Mouse (Mus musculus) erythroblast, embryonic 14.5 days (primary cell): Measurements from ENCODE around the gene Fscn1. TPM values are rescaled to one million over a fixed set of nuclear protein-coding genes. Genes with fewer than 3 reads are reported as not detected.

Experiments
- H3K27me3 ChIP-seq: 2 replicates; pipeline ENCODE4 v1.6.1; 2012; ENCODE audit warnings: inconsistent platforms; ENCODE audit not compliant: control insufficient read depth
- H3K36me3 ChIP-seq: 2 replicates; pipeline ENCODE4 v1.6.1; 2012; ENCODE audit warnings: mild to moderate bottlenecking, inconsistent platforms; ENCODE audit not compliant: control insufficient read depth
- H3K4me1 ChIP-seq: 2 replicates; pipeline ENCODE4 v1.6.1; 2012; ENCODE audit warnings: inconsistent platforms; ENCODE audit not compliant: control insufficient read depth
- H3K4me3 ChIP-seq: replicated peaks from 2 replicates; pipeline ENCODE3; 2012; ENCODE audit warnings: moderate library complexity, mild to moderate bottlenecking, inconsistent platforms
- H3K9me3 ChIP-seq: 2 replicates; pipeline ENCODE4 v1.6.1; 2012; ENCODE audit warnings: low read length, inconsistent platforms, mixed read lengths; ENCODE audit not compliant: control insufficient read depth
- GATA1 ChIP-seq: IDR thresholded peaks from 2 replicates; pipeline ENCODE4 v1.6.1; 2012; ENCODE audit warnings: low read length, inconsistent platforms, mixed read lengths
- TAL1 ChIP-seq: IDR thresholded peaks from 3 replicates; pipeline ENCODE4 v1.6.1; 2012; ENCODE audit warnings: low read length, inconsistent platforms, mixed read lengths
- polyA plus RNA-seq: library from polyadenylated mRNA; stranded (reverse); fragments of >175 nt; gene quantifications from 2 replicates; pipeline ENCODE4 v1.2.3, GENCODE M21; 2012

Fscn1 gene
- polyA plus RNA-seq, 1 experiment: 0.36 TPM

DNA sequence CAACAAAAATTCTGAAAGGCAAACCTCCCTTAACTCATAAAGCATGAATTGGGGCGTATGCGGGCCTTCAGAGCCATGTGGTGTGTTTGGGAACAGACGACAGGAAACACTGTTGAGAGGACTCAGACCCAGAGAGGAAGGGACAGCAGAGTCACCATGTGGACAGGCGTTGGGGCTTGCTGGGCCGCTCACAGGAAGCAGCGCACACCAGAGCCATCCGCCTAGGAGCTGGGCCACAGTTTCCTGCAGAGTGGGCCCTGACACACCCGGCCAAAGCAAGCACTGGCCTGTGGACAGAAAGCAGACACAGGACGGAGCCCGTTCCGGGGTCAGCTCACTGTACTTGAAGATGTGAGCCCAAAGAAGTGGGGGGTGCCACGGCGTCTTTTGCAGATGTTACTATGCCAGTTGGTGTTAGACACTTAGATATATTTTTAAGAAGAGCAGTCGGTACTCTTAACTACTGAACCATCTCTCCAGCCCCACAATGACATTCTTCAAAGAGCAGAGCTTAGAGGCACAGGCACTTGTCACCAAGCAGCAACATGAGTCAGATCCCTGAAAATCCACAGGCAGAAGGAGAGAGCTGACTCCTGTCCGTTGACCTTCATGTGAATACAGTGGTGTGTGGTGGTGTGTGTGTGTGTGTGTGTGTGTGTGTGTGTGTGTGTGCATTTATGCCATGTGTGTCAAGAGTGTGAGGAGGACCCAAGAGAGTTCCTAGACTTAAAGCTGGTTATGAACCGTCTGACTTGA is 22.1 kb downstream of the Fscn1 start:
- no peak overlapping the region for H3K4me3 ChIP-seq
- H3K4me1 ChIP-seq: peaks cover 44% of the 10 kb centered on the region
- no peaks in the 10 kb centered on the region for H3K9me3 ChIP-seq
- H3K36me3 ChIP-seq: no peaks in the 10 kb centered on the region
- peaks cover 2% of the 10 kb centered on the region; the same call in 1 of the 2 replicates for H3K27me3 ChIP-seq
- TF ChIP-seq TAL1 (no peak), GATA1 (no peak)

DNA sequence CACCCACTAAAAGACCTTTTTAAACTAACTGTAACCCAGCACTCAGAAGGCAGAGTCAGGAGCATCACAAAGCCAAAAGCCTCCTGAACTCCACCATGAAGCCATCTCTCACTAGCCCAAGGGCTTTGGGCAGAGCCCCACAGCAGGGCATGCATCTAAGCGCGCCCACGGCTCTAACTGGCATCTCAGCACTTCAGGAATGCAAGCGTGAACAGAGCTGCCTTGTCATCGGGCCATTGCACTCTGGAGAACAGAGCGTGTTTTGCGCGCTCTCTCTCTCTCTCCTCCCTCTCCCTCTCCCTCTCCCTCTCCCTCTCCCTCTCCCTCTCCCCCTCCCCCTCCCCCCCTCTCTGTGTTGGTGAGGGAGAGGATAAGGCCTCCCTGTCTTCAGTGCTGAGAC is 23.0 kb downstream of the Fscn1 start:
- Histone ChIP-seq H3K9me3 (no peaks in the 10 kb centered on the region), H3K4me3 (no peak overlapping the region), H3K27me3 (no peaks in the 10 kb centered on the region), H3K4me1 (peaks cover 46% of the 10 kb centered on the region), H3K36me3 (no peaks in the 10 kb centered on the region)
- TF ChIP-seq GATA1 (no peak), TAL1 (no peak)

GRCm38 (mm10) chr5:142984271-142984670 is 24.1 kb downstream of the Fscn1 start:
- no peaks in the 10 kb centered on the region for H3K36me3 ChIP-seq
- peaks cover 50% of the 10 kb centered on the region for H3K4me1 ChIP-seq
- no peaks in the 10 kb centered on the region for H3K9me3 ChIP-seq
- peak; percentile 51 for TF ChIP-seq TAL1
- TF ChIP-seq GATA1: peak; percentile 56
- H3K4me3 ChIP-seq: peak overlapping the region; percentile 16
- no peaks in the 10 kb centered on the region for H3K27me3 ChIP-seq

DNA sequence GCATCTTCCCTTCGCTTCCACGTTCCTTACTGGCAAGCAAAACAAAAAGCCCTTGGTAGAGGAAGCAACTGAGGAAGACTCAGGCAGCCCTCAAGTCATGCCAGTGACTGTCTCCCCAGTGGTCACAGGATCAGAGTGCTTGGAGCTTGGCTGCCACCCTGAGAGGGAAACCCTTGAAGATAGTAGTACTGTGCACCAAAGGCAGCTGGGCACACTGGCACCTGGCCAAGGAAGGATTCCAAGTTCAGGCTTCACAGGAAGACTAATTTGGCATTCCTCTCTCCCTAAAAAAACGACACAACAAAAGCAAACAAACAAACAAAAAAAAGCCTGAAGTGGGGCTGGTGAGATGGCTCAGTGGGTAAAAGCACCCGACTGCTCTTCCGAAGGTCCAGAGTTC is 28.4 kb downstream of the Fscn1 start:
- Histone ChIP-seq H3K4me1 (peaks cover 36% of the 10 kb centered on the region), H3K27me3 (no peaks in the 10 kb centered on the region), H3K4me3 (no peak overlapping the region), H3K36me3 (peaks cover 39% of the 10 kb centered on the region), H3K9me3 (no peaks in the 10 kb centered on the region)
- TF ChIP-seq GATA1: no peak
- no peak for TF ChIP-seq TAL1

DNA sequence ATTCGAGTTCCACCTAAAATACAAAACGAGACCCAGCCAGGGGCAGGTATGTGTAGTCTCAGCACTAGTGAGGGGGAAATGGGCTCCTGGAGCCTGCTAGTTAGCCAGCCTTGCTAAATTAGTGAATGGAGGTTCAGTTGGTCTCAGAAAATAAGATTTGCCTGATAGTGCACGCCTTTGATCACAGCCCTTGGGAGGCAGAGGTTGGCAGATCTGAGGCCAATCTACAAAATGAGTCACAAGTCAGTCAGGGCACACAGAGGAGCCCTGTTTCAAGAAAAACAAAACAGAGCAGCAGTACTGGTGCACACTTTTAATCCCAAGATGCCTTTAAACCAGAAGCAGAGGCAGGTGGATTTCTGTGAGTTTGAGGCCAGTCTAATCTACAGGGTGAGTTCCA is 29.0 kb downstream of the Fscn1 start:
- peaks cover 46% of the 10 kb centered on the region for H3K36me3 ChIP-seq
- H3K4me1 ChIP-seq: peaks cover 30% of the 10 kb centered on the region
- TF ChIP-seq GATA1: no peak
- TF ChIP-seq TAL1: no peak
- no peaks in the 10 kb centered on the region for H3K27me3 ChIP-seq
- H3K4me3 ChIP-seq: no peak overlapping the region
- H3K9me3 ChIP-seq: no peaks in the 10 kb centered on the region

- no peak for TF ChIP-seq TAL1
- no peak for TF ChIP-seq GATA1
- peaks cover 81% of the 10 kb centered on the region for H3K36me3 ChIP-seq
- peaks cover 1% of the 10 kb centered on the region for H3K4me1 ChIP-seq
- H3K27me3 ChIP-seq: no peaks in the 10 kb centered on the region
- H3K9me3 ChIP-seq: no peaks in the 10 kb centered on the region
- no peak overlapping the region for H3K4me3 ChIP-seq
These were observed 34.6 kb downstream of the Fscn1 start for GRCm38 (mm10) chr5:142994746-142995145.

GRCm38 (mm10) chr5:142997526-142997925 is 37.4 kb downstream of the Fscn1 start:
- H3K4me1 ChIP-seq: peaks cover 2% of the 10 kb centered on the region; the same call in 1 of the 2 replicates
- H3K36me3 ChIP-seq: peaks cover 78% of the 10 kb centered on the region
- H3K9me3 ChIP-seq: no peaks in the 10 kb centered on the region
- no peaks in the 10 kb centered on the region for H3K27me3 ChIP-seq
- no peak overlapping the region for H3K4me3 ChIP-seq
- TF ChIP-seq TAL1 (no peak), GATA1 (no peak)

- Histone ChIP-seq H3K27me3 (no peaks in the 10 kb centered on the region), H3K4me1 (peaks cover 2% of the 10 kb centered on the region; the same call in 1 of the 2 replicates), H3K4me3 (no peak overlapping the region), H3K36me3 (peaks cover 78% of the 10 kb centered on the region), H3K9me3 (no peaks in the 10 kb centered on the region)
- no peak for TF ChIP-seq TAL1
- no peak for TF ChIP-seq GATA1
These were observed 38.0 kb downstream of the Fscn1 start for GRCm38 (mm10) chr5:142998171-142998570.

GRCm38 (mm10) chr5:143000091-143000490 is 39.9 kb downstream of the Fscn1 start:
- Histone ChIP-seq H3K9me3 (no peaks in the 10 kb centered on the region), H3K4me3 (no peak overlapping the region), H3K4me1 (peaks cover 2% of the 10 kb centered on the region; the same call in 1 of the 2 replicates), H3K36me3 (peaks cover 67% of the 10 kb centered on the region), H3K27me3 (no peaks in the 10 kb centered on the region)
- TF ChIP-seq TAL1: no peak
- TF ChIP-seq GATA1: no peak
